Mouse (Mus musculus) CD4-positive helper T cell, adult 2 months (primary cell): ENCODE data around the gene Krt42.
"Not testable (repeated sequence)": the region's sequence is repeated elsewhere in the genome, so short reads cannot be mapped to it uniquely, and the experiment has no call there.

Source experiments
- DNase-seq: peaks from one replicate; pipeline ENCODE4 v3.0.0-alpha.2; 2012; ENCODE audit warnings: low read depth, missing footprints, low spot score

The Krt42 gene

GRCm38 (mm10) chr11:100269821-100270332 lies at the start of gene Krt42:
Gene Krt42, minus strand, starts transcription at chr11:100269871.
- DNase-seq, result no peak

GRCm38 (mm10) chr11:100318529-100319451 lies 49.1 kb upstream of the Krt42 start:
- DNase-seq, result no peak

- DNase-seq, result no peak
Observed at GRCm38 (mm10) chr11:100317826-100318380, 48.2 kb upstream of the Krt42 start.

- DNase-seq, result no peak
Observed at GRCm38 (mm10) chr11:100315439-100315838, 45.8 kb upstream of the Krt42 start.

GRCm38 (mm10) chr11:100313424-100313823 lies 43.8 kb upstream of the Krt42 start:
- no peak for DNase-seq

- DNase-seq, result no peak
Observed at GRCm38 (mm10) chr11:100312096-100312679, 42.5 kb upstream of the Krt42 start.

GRCm38 (mm10) chr11:100311656-100312055 lies 42.0 kb upstream of the Krt42 start:
- DNase-seq, result no peak

- DNase-seq, result not testable (repeated sequence)
Observed at GRCm38 (mm10) chr11:100308672-100309071, 39.0 kb upstream of the Krt42 start.

GRCm38 (mm10) chr11:100307900-100308299 lies 38.2 kb upstream of the Krt42 start:
- DNase-seq, result no peak

- DNase-seq, result no peak
Observed at GRCm38 (mm10) chr11:100301292-100301691, 31.6 kb upstream of the Krt42 start.

GRCm38 (mm10) chr11:100300293-100300692 lies 30.6 kb upstream of the Krt42 start:
- peak; percentile 73 for DNase-seq

GRCm38 (mm10) chr11:100298274-100299036 lies 28.8 kb upstream of the Krt42 start:
- peak; percentile 82 for DNase-seq

GRCm38 (mm10) chr11:100297801-100298200 lies 28.1 kb upstream of the Krt42 start:
- peak; percentile 60 for DNase-seq

GRCm38 (mm10) chr11:100295308-100295707 lies 25.6 kb upstream of the Krt42 start:
- peak; percentile 79 for DNase-seq

- DNase-seq, result no peak
Observed at GRCm38 (mm10) chr11:100292884-100293283, 23.2 kb upstream of the Krt42 start.

- DNase-seq, result no peak
Observed at GRCm38 (mm10) chr11:100290235-100290634, 20.6 kb upstream of the Krt42 start.

GRCm38 (mm10) chr11:100288942-100289341 lies 19.3 kb upstream of the Krt42 start:
- no peak for DNase-seq

- no peak for DNase-seq
Observed at GRCm38 (mm10) chr11:100287024-100287423, 17.4 kb upstream of the Krt42 start.

- no peak for DNase-seq
Observed at GRCm38 (mm10) chr11:100284988-100285387, 15.3 kb upstream of the Krt42 start.

GRCm38 (mm10) chr11:100282549-100282948 lies 12.9 kb upstream of the Krt42 start:
- peak; percentile 64 for DNase-seq
